Mouse (Mus musculus): Measurements from ENCODE around the gene Tmem198.

Gene Tmem198

DNA sequence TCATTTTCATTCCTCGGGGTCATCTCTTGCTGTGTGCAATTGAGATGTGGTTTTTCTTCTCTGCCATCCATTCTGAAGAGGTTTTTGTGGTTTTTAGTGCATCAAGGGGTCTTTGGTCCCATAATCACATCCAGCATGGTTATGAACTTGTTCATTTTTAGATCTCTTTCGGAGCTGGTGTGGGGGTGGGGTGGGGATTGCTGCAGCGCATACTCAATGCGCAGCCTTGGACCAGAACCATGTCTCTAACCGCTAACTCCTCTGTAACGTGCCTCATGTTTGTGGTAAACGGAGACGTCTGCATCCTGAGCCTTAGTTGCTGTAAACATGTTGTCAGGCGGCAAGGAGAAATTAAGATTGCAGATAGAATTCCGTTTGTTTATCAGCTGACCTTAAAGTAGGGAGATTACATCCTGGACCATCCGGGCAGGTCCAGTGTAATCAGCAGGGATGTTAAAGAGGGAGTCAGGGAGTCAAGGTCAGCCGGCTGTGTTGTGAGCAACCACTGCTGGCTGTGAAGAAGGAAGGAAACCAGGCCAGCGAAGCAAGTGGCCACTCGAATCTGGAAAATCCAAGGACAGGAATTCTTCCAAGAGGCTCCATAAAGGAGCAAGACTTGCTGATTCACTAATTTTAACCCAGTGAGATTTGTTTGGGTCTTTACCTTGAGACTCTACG is 37.5 kb downstream of the Tmem198 start:
- no peak for DNase-seq (ENCODE audit: low read depth, low spot score)

DNA sequence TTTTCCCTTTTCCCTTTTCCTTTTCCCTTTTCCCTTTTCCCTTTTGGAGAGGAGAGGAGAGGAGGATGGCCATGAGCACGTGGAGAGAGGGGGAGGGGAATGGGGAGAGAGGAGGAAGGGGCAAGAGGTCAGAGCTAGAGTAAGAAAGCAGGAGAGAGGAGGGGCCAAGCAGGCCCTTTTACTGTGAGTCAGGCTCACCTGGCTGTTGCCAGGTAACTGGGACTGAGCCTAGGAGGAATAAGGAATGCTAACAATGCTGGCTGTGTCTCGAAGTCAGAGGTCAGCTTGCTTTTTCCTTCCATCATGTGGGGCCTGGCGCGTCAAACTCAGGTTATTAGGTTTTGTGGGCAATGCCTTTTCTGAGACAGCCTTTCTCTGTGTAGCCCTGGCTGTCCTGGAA is 38.7 kb downstream of the Tmem198 start:
- no peak for DNase-seq (ENCODE audit: low read depth, low spot score)

DNA sequence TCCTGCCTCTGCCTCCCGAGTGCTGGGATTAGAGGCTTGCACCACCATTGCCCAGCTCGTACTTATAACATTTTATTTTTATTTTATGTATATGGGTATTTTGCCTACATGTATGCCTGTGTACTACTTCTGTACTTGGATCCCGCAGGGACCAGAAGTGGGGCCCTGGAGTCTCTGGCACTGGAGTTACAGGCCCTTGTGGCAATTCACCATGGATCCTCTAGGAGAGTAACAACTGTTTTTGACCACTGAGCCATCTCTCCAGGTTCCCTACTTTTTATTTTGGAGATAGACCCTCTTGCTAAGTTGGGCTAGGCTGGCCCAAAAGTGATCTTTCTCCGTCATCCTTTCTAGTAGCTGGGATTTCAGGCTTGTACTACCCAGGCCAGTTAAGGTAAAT is 39.1 kb downstream of the Tmem198 start:
- no peak for DNase-seq (ENCODE audit: low read depth, low spot score)

DNA sequence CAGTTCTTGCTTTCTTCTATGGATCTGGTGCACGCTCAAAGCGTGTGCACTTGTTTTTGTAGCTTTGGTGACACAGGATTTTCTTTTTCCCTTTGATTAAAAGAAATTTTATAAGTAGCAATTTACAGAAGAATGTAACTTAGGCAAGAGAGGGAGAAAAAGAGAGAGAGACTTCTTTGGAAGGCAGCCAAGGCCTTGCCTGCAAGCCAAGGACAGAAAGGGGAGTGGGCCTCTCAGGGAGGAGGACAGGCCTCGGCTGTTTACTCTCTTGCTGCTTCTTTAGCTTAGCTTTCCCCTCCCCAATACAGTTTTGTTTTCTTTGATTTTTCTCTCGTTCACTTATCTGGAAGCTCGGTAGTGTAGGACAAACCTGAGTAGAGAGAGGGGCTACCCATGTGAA is 40.2 kb downstream of the Tmem198 start:
- no peak for DNase-seq (ENCODE audit: low read depth, low spot score)

DNA sequence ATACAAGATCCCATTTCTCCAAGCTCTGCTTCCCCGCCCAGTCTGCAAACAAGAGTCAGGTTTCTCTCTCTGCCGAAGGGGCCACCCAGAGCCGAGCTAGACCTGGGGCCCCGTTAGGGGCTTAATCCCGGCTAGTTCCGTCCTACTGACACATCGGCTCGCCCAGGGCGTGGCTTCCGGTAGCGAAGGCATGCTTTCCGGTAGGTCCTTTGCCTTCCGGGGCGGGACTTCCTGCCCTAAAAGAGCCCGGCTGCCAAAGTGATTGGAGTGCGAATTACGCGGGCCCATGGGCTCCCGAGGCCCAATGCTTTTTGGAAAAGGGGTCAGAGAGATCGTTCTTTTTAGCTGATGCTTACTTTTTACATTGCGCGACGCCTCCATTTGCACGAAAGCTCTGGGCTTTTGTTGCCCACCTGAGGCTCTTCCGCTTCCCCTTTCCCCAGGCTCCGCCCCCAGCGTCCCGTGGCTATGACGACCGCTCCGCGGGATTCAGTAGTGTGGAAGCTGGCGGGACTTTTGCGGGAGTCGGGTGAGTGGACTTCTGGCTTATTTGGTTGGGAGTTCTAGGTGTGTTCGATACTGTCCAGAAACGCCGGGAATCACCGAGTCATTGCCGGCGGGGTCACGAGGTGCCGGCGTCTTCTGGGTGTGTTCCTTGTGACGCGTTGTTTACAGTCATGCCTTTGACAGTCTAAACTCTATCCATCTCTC is 42.1 kb downstream of the Tmem198 start, which contains the start of gene Stk11ip:
Gene Stk11ip, plus strand, starts transcription at position 209 of the 711 bp plus-strand sequence.
- peak; percentile 86 for DNase-seq (ENCODE audit: low read depth, low spot score)

DNA sequence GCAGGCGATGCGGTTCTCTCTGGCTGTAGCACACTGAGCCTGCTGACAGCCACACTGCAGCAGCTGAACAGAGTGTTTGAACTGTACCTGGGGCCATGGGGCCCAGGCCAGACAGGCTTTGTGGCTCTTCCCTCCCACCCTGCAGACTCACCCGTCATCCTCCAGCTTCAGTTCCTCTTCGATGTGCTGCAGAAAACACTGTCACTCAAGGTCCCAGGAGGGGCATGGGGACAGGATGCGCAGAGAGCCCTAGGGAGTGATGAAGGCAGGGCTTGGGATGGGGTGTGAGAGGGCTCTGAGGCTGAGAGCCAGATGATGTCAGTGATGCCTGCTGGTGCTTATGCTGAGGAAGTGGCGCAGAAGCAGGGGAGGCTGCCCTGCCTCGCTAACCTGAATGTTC is 45.3 kb downstream of the Tmem198 start:
- DNase-seq (ENCODE audit: low read depth, low spot score): no peak

DNA sequence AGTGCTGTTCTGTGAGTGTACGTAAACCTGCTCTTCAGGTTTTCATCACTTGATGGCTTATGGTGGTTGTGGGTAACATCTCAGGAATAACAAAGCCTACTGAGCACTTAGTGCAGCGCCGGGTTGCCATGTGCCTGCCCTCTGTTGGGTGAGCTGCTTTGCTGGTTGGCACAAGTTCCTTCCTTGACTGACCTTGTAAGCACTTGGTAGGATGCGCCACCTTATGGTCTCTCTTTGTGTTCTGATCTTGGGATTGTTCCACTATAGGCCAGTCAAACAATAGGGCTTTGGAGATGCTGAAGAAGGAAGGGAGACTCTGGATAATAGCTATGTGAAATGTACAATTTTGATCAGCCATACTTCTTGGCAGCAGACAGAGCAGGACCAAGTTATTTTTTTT is 51.2 kb downstream of the Tmem198 start:
- no peak for DNase-seq (ENCODE audit: low read depth, low spot score)

DNA sequence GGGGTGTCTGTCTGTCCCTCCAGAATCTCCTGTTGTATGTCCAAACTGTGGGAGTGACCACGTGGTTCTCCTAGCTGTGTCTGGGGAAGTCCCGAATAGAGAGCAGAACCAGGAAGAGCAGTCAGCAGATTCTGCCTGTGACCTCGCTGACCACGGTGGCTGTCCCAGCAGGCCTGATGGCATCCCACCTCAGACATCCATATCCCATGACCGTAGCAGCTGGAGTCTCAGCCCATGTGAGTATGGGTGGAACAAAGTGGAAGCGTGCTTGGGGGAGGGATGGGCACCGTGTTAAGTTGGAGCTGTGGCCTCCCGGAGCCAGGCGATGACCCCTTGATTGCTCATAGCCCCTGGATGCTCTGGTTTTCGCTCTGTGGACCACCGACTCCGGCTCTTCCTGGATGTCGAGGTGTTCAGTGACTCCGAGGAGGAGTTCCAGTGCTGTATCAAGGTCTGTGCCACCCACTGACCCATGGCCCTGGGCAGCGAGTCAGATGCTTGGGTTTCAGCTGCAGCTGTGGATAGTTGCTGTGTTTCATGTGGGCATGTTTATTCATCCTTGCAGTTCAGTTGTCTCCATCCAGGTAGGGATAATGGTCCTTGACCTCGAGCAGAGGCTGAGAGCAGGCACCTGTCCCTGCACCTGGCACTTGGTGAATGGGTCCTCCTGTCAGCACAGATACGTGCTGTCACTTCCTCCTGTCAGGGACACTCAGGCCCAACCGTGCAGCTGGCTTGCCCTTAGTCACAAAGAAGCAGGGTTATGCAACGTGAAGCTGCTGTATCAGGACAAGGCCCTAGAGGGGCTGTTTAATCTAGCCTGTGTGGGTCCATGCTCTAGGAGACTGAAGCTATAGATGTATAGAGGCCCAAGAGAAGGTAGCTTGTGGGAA is 53.2 kb downstream of the Tmem198 start:
- no peak for DNase-seq (ENCODE audit: low read depth, low spot score)

DNA sequence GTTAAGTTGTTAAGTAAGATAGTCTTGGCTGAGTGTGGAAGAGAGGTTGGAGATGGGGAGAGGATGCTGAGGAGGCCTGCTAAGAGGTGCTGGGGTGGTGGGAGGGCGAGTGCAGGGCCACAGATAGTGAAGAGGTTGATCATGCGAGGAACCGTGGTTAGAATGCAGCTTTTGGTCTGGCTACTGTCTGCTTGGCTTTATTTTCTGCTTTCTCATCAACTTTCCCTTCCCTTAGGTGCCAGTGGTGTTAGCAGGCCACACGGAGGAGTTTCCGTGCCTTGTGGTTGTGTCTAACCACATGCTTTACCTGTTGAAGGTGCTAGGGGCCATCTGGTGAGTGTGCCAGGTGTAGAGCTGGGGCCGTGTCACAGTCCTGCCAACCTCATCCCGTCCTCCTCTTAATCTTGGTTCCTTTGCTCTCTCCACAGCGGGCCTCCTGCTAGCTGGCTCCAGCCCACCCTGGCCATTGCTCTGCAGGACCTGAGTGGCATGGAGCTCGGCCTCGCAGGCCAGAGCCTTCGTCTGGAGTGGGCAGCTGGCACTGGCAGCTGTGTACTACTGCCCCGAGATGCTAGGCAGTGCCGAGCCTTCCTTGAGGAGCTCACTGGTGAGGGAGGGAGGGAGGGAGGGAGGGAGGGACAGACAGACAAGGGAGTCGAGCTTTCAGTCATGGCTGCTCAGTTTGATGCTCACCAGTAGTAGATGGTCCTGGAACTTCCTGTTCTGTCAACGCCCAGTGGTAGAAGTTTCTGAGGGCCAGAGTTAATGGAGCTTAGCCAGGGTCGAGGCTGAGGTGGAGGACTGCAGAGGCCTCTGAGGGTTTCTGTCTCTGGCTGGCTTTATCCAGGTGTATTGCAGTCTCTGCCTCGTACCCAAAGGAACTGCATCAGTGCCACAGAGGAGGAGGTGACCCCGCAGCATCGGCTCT is 54.3 kb downstream of the Tmem198 start:
- DNase-seq (ENCODE audit: low read depth, low spot score): no peak
